Mouse (Mus musculus) right cerebral cortex, adult 18-20 months (tissue): ENCODE results near the gene Zfp382.
"Not testable (repeated sequence)": the region's sequence is repeated elsewhere in the genome, so short reads cannot be mapped to it uniquely, and the experiment has no call there.

Experiments used
- DNase-seq: peaks from one replicate; pipeline ENCODE4 v3.0.0; 2022; ENCODE audit warnings: mixed read lengths

Zfp382 gene

DNA sequence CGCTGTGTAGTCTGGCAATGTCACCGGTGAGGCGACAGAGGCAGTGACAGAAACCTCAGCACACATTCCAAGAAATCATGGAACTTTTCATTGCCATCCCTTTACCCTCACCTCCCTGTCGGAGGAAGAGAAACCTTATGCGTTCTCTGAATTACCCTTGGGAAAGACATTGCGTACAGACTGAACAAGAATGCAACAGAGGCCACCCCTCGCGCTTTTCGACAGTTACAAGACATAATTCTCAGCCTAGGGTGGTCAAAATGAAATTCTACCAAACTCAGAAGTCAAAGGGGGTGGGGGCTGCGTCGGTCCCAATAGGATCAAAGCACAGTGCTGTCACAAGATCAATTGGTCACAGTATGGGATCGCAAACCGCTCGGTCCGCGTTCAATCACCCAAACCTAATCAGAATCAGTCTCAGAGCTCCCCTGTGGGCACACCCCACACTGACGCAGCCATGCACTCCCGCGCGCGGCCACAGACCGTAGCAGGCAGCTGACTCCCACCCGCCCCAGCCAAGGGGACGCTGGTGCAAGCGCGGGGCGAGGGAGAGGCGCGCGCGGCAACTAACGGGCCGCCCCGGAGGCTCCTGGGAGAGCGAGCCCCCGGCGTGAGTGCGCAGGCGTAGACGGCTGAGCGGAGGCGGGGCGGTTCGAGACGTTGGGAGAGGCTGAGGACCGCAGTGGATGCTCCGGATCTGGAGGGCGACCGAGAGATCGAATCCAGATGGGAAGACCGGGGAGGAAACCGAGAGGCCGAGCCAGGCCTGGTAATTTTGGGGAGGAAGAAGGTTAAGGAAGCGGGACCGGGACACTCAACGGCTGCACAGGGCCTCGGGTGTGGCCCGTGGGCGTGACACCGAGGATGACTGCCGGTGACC is at the start of gene Zfp382:
TSS of gene Zfp382 (plus strand) at position 635 of the 880 bp plus-strand sequence.
- peak; percentile 93 for DNase-seq

DNA sequence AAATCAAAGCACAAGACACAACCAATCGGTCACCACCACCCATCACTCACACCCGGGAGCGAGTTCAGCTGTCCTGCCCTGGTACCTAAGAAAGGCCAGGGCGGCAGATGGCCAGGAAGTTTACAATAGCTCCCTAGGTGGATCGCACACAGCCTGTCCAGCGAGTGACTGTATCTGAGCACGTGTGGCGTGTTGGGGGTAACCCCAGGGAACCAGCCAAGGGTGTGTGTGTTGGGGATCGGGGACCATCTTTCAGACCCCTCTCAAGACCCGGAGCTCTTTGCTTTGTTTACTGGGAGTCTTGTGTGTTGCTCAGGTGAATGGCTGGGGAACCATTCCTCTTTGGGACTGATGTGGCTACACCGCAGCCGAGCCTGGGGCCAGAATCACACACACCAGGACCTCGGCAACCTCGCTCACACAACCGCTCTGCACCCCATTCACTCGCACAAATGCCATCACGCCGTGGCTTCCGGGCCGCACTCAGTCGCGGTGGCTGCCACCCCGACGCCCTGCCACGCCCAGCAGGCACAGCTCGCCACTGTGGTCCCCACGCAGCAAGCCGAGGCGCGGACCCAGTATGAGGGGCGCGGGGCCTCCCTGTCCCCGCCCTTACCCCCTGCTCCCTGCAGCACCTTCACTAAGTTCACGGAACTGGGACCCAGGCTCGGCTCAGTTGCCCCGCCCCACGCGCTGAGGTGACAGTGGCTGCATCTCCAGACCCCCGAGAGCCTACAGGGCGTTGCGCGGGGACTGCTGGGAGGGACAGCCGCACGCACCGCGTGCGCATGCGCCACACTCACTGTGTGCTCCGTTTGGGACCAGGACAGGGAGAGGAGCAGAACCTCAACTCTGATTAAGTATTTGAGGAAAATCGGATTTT is 49.4 kb upstream of the Zfp382 start, which contains the start of gene Zfp82:
TSS of gene Zfp82 (minus strand) at position 755 of the 883 bp plus-strand sequence.
- peak; percentile 88 for DNase-seq

DNA sequence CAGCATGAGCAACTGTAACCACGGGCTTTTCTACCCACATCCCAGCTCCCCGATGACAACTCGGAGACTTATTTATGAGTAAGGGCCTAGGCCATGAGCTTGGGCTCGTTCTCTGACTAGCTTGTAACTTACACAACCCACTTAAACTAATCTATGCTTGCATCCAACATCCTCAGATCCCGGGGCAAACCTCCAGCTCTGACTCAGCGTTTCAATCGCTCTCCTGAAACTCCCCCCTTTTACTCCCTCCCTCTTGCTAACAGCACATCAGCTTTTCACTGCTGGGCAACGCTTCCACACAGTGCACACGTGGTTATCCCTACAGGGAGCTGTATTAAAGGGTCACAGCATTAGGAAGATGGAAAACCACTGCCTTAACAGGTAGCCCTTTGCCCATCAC is 35.2 kb upstream of the Zfp382 start:
- peak; percentile 59 for DNase-seq

DNA sequence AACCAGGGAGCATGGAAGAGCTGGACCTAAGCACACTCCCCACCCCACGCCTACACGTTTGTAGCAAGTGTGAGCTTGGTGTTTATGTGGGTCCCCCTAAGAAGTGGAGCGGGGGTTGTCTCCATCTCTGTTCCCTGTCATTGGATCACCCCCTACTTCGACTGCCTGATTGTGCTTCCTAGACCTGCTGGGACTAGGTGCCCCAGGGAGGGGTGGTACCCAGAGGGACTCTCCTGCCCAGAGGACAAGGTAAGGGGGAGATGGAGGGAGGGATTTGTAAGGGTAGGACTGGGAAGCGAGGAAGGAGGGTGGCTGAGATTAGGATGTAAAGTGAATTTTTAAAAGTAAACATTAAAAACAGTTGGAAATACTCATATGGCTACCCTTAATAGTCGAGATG is 32.3 kb upstream of the Zfp382 start:
- no peak for DNase-seq

DNA sequence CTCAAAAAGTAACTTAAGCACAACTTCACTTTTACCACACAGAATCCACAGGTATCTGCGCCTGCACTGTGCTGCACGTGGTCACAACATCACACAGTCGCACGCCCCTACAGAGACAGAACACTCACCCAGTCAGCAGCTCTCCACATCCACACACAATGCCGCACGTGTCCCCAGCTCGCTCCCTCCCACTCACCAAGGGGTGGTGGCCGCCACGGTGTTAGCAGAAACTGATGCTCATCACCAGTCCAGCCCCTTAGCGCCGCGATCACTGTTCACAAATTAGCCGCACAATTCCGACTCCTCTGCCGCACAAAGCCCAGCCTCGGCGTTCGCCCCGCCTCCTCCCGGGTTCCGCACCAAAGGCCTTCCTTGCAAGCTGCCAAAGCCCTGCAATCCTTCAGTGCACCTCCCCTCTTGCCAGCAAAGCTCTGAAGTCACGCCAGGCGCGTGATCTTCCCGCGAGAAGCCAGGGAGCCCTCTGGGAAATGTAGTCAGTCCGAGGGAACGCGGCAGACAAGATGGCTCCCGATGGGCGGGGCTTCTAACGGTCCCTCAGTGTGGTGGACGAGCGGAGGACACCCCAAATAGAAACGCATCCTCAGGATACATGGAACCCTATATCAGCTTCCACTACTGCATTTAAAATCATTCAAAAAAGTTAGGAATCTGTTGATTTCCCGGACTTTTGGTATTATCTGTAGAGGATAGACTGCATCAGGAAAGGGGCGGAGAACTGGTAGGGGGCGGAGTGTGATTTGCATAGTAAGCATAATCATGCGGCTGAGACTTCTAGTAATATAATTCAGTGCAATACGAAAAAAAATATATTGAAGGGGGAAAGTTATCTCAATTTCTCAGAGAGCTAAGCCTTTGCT is 31.4 kb upstream of the Zfp382 start, which contains the start of the genes Gm26920 and Zfp566:
TSS of gene Gm26920 (minus strand) at position 319 of the 878 bp plus-strand sequence.
TSS of gene Zfp566 (minus strand) at position 436 of the 878 bp plus-strand sequence.
- DNase-seq: peak; percentile 97

DNA sequence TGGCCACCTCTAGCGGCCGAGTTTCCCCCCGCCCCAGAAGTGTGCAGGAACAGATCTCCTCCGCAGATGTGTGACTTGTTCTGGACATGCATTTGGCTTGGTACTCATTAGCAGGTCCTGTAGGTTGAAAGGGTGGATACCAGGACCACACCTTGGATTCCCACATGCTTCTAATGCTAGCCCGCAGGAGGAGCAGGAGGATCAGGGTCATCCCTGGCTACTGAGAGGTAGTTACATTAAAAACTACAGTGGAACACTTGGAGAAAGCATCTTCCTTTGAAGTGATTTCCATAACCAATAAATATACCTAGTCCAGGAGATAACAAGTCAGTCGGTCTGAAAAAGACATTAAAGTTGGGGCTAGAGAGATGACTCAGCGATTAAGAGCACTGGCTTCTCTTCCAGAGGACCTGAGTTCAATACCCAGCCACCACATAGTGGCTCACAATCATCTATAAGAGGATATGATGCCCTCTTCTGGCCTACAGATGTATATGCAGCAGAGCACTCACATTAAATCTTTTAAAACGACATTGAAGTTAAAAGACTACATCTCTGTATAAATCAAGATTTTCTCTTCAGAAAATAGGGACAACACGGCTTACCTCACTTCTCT is 30.7 kb upstream of the Zfp382 start:
- DNase-seq: no peak

DNA sequence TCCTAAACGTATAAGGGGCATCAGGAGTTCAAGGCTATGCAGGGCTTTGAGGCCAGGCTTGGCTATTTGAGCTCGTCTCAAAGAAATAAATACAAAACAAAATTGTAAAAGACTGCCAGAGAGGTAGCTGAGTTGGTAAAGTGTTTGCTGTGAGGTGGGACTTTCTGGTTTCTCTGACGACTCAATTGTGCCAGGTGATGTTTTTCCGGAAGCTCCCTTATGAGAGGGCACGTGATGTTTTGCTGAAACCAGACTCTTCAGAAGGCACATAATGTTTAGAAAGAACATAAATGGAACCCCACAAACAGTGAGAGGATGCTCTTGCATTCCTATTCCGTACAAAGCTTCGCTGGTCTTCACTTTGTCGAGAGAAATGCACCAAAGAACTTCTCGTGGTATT is 29.1 kb upstream of the Zfp382 start:
- no peak for DNase-seq

DNA sequence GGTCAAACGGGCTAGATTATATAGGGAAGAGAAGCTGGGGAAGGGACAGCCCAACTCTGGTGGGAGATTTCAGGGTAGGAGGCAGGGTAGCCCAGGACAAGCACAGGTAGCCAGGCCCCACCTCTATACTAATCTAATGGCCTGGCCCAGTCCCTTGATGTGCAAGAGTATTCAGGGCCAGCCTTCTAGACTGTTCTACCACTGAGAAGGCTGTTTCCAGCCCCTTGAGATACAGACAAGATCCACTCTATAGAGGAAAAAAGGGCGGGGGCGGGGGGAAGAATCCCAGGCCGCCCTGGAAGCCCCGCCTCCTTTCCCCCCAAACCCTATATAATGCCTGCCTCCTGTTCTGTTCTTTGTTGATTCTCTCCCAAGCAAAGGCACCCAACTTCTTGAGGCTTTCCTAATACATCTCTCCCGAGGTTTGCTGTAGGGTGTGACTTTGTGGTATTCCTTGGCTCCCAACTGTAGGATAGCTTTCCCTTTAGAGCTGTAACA is 27.8 kb upstream of the Zfp382 start:
- DNase-seq: no peak

DNA sequence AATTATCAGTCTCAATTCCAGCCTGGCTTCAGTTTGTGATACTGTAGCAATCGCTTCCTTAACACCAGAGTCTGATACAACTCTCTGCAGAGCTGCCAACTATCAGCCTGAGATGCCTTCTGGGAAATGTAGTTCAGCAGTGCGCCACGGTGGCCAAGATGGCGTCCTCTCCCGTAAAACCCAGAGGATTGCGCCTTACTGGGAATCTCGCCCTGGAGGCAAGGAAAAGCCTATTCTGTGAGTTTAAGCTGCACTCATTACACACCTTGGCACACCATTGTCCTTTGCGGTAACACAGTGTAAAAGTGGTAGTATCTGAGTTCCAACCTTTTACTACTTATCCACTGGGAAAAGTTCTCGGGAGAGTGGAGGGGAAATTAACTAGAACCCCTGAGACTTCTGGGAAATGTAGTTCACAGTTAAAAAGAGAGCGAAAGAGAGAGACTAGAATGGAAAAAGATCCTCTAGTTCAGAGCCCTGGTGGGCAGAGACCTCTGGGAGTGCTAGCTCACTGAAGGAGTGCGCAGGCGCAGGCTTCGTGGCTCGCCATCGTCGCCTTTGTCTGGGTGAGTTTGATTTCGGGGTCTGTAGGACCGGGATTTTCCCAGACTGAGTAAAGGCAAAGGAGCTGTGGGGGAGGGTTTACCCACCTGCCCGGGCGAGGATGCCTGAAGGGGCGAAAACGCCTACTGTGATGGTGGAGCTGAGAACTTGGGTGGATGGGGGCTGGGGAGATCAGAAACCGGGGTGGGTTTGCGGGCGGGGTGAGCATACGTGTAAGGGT is 26.9 kb upstream of the Zfp382 start, which contains the start of gene Zfp260:
TSS of gene Zfp260 (plus strand) at position 132 of the 784 bp plus-strand sequence.
- DNase-seq: peak; percentile 92

DNA sequence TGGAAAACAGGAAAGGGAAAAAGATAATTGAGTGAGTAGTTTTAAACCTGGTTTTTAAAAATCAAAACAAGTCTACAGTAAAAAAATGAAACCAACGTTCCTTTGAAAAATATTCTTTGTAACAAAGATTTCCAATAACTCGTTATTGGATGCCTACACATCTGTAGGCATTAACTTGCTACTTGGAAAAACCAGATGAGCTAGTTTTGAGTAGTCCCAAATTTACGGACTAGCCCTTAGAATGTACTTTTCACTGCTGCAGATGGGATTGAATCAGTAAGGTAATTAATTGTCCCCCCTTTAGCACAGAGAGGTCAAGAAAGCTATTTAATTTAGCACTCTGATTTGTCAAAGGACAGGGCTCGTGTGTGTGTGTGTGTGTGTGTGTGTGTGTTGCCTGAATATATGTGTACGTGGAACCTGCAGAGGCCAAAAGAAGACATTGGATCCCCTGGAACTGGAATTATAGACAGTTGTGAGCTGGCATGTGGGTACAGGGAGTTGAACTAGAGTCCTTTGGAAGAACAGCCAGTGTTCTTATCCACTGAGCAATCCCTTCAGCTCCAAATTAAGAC is 26.1 kb upstream of the Zfp382 start:
- no peak for DNase-seq

DNA sequence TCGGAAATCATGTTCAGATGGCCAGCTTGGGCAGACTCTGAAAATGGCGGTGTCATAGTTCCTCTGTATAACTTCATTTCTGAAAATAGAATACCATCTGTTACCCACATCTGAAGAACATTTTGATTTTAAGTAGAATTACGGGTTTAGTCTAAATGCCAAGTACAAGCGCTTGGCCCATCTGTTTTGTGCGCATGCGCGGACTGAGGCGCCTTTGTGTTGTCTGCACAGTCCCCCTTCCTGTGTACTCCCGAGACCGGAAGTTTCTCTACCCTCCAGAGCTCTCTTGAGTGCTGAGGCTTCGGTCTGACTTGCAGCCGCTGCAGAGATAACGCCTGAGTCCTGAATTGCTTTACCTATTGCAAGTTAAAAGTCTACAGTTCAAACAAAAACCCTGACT is 22.4 kb upstream of the Zfp382 start:
- DNase-seq: peak; percentile 85

DNA sequence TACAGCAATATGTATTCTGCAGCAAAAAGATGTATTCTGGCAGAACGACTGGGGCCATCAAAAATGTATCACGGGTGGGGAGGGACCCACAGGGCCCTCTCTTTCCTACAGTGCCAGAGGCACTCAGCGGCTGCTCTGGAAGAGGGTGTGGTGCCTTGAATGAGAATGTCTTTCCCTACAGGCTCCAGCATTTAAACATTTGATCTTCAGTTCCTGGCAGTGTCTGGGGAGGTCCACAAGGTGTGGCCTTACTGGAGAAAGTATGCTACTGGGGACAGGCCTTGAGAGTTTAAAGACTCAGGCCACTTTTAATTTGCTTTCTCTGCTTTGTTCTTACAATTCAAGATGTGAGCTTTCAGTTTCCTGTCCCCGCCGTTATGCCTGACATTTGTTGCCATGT is 5.7 kb upstream of the Zfp382 start:
- DNase-seq: no peak

DNA sequence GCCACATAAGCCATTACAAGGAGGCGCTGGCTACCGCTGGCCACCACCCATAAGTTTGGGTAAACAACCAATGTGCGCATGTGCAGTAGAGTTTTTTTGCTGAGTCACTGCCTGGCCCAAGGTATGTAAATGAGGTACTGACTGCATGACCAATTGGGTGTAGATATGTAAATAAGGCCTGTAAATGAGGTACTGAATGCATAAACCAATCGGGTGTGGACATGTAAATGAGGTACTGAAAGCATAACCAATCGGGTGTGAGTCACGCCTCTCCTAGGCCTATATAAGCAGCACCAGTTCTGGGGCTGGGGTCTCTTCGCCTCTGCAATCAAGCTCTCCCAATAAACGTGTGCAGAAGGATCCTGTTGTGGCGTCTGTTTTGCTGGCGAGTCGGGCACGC is 3.8 kb upstream of the Zfp382 start:
- not testable (repeated sequence) for DNase-seq

DNA sequence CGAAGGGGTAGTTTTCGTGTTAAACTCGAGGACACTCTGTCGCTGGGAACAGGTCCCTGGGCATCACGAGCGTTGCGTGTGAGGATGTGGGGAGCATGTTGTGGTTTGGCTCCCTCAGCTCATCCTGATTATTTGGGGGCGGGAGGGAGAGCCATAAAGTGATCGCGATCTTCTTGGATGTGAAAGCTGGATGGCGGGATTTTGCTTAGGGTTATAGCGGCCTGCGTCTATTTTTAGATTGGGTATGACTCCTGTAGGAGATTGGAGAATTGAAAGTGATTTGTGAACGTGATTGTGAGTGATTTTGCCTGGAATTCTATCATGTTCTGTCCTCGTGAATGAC is 417 bp downstream of the Zfp382 start:
- DNase-seq: no peak

DNA sequence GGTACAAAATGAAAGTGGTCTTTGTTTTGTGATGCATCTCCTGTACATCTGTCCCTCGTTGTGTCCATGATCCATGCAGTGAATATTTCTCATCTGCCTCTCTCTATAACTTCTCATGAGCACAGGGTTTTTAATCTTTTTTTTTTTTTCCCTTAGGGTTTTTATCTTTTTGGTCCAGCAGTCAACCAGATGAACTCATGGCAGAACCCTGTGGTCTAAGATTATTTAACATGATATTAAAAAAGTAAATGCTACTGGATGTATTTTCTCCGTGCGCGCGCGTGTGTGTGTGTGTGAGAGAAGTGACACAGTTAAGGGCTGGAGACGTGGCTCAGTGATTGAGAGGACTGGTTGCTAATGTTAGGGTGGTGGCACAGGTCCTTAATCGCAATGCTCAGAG is 8.2 kb downstream of the Zfp382 start:
- no peak for DNase-seq

DNA sequence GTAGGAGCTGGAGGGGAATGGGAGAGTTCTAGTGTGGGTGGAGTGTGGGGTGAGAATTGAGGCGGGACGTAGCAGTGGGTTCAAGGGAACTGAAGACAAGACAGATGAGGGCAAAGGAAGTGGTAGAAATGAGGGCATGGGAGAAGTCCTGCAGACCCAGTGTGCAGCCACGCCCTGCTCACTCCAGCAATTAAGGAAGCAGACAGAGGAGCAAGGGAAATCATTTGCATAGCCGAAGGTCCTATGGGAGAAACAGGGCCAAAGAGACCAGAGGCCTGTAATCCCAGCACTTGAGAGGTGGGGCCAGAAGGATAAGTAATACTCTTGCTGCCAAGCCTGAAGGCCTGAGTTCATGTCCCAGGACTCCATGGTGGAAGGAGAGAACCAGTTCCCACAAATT is 10.7 kb downstream of the Zfp382 start:
- no peak for DNase-seq

DNA sequence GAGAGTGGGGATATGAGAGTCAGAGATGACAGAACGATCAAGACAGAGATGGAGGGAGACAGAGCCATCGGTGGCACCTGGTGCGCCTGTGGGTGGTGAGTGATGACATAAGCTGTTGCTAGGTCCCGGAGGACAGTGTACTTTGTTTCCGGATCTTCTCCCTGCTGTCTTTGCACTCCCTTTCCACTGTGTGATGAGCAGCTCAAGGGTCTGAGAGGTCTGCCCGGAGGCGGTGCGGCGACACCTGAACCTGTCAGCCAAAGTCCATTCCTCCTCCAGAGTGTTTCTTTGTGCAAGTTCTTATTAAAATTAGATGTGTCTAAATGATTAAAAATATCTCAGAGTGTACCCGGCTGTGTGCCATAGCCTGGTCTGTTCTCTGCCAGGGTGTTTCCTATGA is 15.1 kb downstream of the Zfp382 start:
- no peak for DNase-seq

DNA sequence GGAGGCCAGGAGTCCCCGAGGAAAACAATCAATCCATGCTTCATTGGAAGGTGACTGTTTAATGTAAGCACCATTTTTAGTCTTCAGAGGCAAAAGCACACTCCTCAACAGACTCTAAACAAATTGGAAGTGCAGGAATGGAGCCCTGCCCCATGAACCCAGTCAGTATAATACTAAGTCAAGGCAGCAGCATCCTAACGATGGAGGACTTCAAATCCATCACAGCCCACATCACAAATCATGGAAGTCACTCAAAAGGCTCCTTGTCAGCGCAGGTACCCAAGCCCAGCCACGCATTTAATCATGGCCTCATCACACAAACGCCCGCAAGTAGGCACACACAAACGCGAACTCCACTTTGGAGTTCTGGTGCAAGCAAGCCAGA is 21.4 kb downstream of the Zfp382 start:
- DNase-seq: no peak

DNA sequence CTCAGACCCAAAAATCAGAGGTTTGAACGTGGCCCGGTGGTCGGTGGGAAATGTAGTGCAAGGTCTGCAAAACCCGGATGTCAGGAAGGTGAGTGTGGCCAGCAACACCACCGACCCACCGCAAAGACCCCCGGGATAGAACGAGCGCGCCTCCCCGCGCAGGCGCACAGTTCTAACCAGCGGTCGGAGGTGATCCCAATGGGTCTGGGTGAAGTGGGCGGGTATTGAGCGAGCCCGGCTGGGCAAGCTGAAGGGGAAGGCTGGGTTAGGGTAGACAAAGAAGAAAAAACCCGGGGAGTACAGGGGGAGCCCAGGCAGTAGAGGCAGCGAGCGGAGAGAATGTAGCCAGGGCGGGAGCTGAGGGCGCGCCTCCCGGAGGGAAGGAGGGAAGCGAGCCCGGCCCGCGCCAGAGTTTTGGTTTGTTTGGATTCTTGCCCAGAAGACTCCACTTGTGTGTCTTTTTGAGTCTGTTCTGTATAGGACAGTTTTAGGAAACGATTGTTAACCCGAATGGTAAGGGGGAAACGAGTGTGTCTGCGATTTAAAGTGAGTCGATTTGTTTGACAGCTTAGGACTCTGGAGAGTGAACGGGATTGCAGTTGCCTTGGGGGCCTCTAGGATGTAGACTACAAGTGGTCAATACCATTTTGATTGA is 21.9 kb downstream of the Zfp382 start:
- DNase-seq: peak; percentile 72

DNA sequence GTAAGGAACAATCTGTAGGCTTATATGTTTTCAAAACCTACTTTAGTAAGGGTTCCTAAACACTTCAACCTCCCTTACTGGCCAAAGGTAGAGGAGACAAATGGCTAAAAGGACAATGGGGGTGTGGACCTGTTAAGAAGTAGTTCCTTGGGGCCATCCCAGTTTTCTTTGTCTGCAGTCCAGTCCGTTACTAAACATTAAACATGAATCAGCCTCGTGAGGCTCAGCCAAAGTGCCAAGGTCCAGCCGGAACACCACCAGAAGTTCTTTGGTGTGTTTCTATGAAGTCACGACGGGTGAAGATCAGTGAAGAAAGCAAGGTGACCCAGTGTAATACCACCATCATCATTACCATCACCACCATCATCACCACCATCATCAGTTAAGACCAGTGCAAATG is 25.3 kb downstream of the Zfp382 start:
- no peak for DNase-seq
